Mouse (Mus musculus) left cerebral cortex, postnatal 4 days (tissue): ENCODE measurements around the gene Prkci. TPM values are rescaled to one million over a fixed set of nuclear protein-coding genes. Genes with fewer than 3 reads are reported as not detected.

Experiments used
- DNase-seq: peaks from one replicate; pipeline ENCODE4 v3.0.0-alpha.2; 2022
- intact Hi-C: fragments of 180-260 bp; cut with DNase I; formaldehyde crosslinking; loops from one replicate; pipeline ENCODE4 v1.15.1; 2025
- total RNA-seq, 2 experiments: library from RNA; stranded (reverse); gene quantifications; 2 replicates each; pipeline ENCODE4 v1.2.3; 2021

Gene Prkci
- total RNA-seq, 2 experiments from 2014 or later: 62.6 to 63.4 TPM

GRCm38 (mm10) chr3:31080791-31081502 is 85.4 kb downstream of the Prkci start:
- no peak for DNase-seq
- intact Hi-C loops: no loop called here

- no peak for DNase-seq
- intact Hi-C loops: no loop called here
Observed at GRCm38 (mm10) chr3:31082838-31083506, 87.4 kb downstream of the Prkci start.

GRCm38 (mm10) chr3:31083507-31084245 is 88.1 kb downstream of the Prkci start:
- DNase-seq: peak; percentile 70
- intact Hi-C loops: no loop called here

- intact Hi-C loops: no loop called here
- DNase-seq: no peak
Observed at GRCm38 (mm10) chr3:31085000-31085399, 89.5 kb downstream of the Prkci start.

GRCm38 (mm10) chr3:31088789-31089775 is 93.5 kb downstream of the Prkci start:
- DNase-seq: no peak
- intact Hi-C loops: no loop called here

GRCm38 (mm10) chr3:31089956-31090355 is 94.4 kb downstream of the Prkci start:
- no peak for DNase-seq
- intact Hi-C loops: loop anchor here (5.0 kb wide), 1 partner anchor 33 kb away; no protein-coding TSS in a partner anchor

- intact Hi-C loops: loop anchor here (5.0 kb wide), 1 partner anchor 36 kb away; no protein-coding TSS in a partner anchor
- peak; percentile 72 for DNase-seq
Observed at GRCm38 (mm10) chr3:31093196-31093595, 97.6 kb downstream of the Prkci start.

GRCm38 (mm10) chr3:31093627-31094351 is 98.2 kb downstream of the Prkci start:
- DNase-seq: peak; percentile 61
- intact Hi-C loops: loop anchor here (5.0 kb wide), 1 partner anchor 36 kb away; no protein-coding TSS in a partner anchor

- intact Hi-C loops: loop anchor here (5.0 kb wide), 1 partner anchor 37 kb away; no protein-coding TSS in a partner anchor
- peak; percentile 95 for DNase-seq
Observed at GRCm38 (mm10) chr3:31094531-31095178, 99.1 kb downstream of the Prkci start, which contains the start of gene Skil. Gene Skil, plus strand, starts transcription at chr3:31095058.

GRCm38 (mm10) chr3:31095179-31095490 is 99.6 kb downstream of the Prkci start:
- no peak for DNase-seq
- intact Hi-C loops: no loop called here

- peak; percentile 54 for DNase-seq
- intact Hi-C loops: no loop called here
Observed at GRCm38 (mm10) chr3:31095491-31096154, 100.1 kb downstream of the Prkci start.

- DNase-seq: no peak
- intact Hi-C loops: no loop called here
Observed at GRCm38 (mm10) chr3:31096155-31097101, 100.9 kb downstream of the Prkci start.

- no peak for DNase-seq
- intact Hi-C loops: no loop called here
Observed at GRCm38 (mm10) chr3:31097102-31097720, 101.7 kb downstream of the Prkci start.

GRCm38 (mm10) chr3:31097976-31098375 is 102.4 kb downstream of the Prkci start:
- intact Hi-C loops: no loop called here
- DNase-seq: no peak

- intact Hi-C loops: no loop called here
- DNase-seq: no peak
Observed at GRCm38 (mm10) chr3:31098556-31098955, 103.0 kb downstream of the Prkci start.

GRCm38 (mm10) chr3:31100026-31100425 is 104.5 kb downstream of the Prkci start:
- DNase-seq: no peak
- intact Hi-C loops: no loop called here

GRCm38 (mm10) chr3:31100802-31101201 is 105.3 kb downstream of the Prkci start:
- DNase-seq: no peak
- intact Hi-C loops: no loop called here
